Mouse (Mus musculus) liver, embryonic 16.5 days (tissue): ENCODE results near the gene Eng. TPM values are rescaled to one million over a fixed set of nuclear protein-coding genes. Genes with fewer than 3 reads are reported as not detected.

Source experiments
- ATAC-seq: fragments of 200-750 bp; cut with Nextera tagmentation; 2 replicates; pipeline ENCODE4 v1.8.0; 2017; ENCODE audit warnings: low read depth, mild to moderate bottlenecking, moderate number of reproducible peaks, moderate library complexity
- H3K27ac ChIP-seq: fragments of 300-500 bp; sonication (generic); 2 replicates; pipeline ENCODE4 v1.5.1; 2014; ENCODE audit warnings: mild to moderate bottlenecking, low read length
- H3K27me3 ChIP-seq: fragments of 300-500 bp; sonication (generic); 2 replicates; pipeline ENCODE4 v1.6.1; 2014; ENCODE audit warnings: low read depth, low read length, mixed read lengths; ENCODE audit not compliant: control insufficient read depth, insufficient read depth
- H3K36me3 ChIP-seq: fragments of 300-500 bp; sonication (generic); 2 replicates; pipeline ENCODE4 v1.6.1; 2014; ENCODE audit warnings: mild to moderate bottlenecking; ENCODE audit not compliant: control insufficient read depth, insufficient read depth
- H3K4me1 ChIP-seq: fragments of 300-500 bp; sonication (generic); 2 replicates; pipeline ENCODE4 v1.6.1; 2014; ENCODE audit warnings: low read depth, low read length, mixed read lengths; ENCODE audit not compliant: control insufficient read depth
- H3K4me2 ChIP-seq: fragments of 300-500 bp; sonication (generic); 2 replicates; pipeline ENCODE4 v1.6.1; 2014; ENCODE audit warnings: low read depth, low read length, mixed read lengths
- H3K4me3 ChIP-seq: fragments of 300-500 bp; sonication (generic); 2 replicates; pipeline ENCODE4 v1.5.1; 2014; ENCODE audit warnings: low read depth, mild to moderate bottlenecking, low read length
- H3K9ac ChIP-seq: fragments of 300-500 bp; sonication (generic); 2 replicates; pipeline ENCODE4 v1.6.1; 2014; ENCODE audit warnings: low read depth, low read length
- H3K9me3 ChIP-seq: fragments of 300-500 bp; sonication (generic); replicated peaks from 2 replicates; pipeline ENCODE4 v1.6.1; 2016; ENCODE audit warnings: low read length; ENCODE audit not compliant: control insufficient read depth
- WGBS: fragments of 180-500 bp; shearing (Covaris S2); extraction: QIAGEN DNeasy Blood & Tissue Kit; methylation state at CpG from one replicate; pipeline ENCODE4 v1.1.7; 2014; ENCODE audit not compliant: insufficient replicate concordance; 5-methylcytosine and 5-hydroxymethylcytosine counted together
- polyA plus RNA-seq: library from polyadenylated mRNA; unstranded; fragments of >200 nt; fragmentation: Nextera tagmentation; extraction: Ambion mirVana; gene quantifications from 2 replicates; pipeline ENCODE4 v1.2.1, GENCODE M21; 2015

The Eng gene
- polyA plus RNA-seq, 1 experiment from 2014 or later: 29.3 TPM

GRCm38 (mm10) chr2:32606161-32607142, 39.9 kb upstream of the Eng start:
- no peaks in the 10 kb centered on the region for H3K36me3 ChIP-seq
- ATAC-seq: peak; percentile 74
- peaks cover 60% of the 10 kb centered on the region for H3K4me1 ChIP-seq
- 10% methylated on average over 54 of the region's 55 CpGs for WGBS
- peak overlapping the region; percentile 76 for H3K9ac ChIP-seq
- no peaks in the 10 kb centered on the region for H3K27me3 ChIP-seq
- peak overlapping the region; percentile 78 for H3K4me3 ChIP-seq
- peak overlapping the region; percentile 97 for H3K4me2 ChIP-seq
- H3K9me3 ChIP-seq: no peaks in the 10 kb centered on the region
- peak overlapping the region; percentile 73 for H3K27ac ChIP-seq

DNA sequence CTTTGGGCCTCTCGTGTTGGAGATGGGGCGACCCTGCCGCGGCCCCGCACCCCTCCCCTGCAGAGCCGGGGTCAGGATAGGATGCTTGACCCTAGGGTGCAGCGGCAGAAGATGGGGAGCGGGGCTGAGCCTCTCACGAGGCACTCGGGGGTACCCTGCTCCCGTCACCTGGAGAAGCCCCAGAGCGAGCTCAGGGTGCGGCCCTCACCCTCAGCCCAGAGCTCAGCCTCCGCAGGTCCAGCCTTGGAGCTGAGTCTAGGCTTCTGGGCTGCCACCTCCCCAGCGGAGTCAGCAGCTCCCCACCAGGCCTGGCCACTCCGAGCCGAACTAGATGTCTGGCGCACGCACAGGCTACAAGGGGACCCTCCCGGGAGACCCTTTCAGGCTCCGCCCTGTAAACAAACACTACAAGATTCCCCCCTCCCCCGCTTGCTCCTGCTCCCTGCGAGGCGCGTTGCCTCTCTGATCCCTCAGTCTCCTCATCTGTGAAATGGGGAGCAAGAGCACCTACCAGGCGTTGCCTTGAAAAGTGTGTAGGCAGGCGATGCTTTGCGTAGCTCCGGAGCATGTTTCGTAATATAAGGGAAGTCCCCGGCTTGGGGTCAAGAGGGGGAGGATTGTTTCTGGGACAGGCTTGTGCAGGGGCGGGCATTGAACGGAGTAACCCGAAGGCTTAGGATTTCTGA, 39.0 kb upstream of the Eng start:
- Histone ChIP-seq H3K9ac (peak overlapping the region; percentile 76), H3K4me2 (peak overlapping the region; percentile 97), H3K4me1 (peaks cover 53% of the 10 kb centered on the region), H3K27ac (peak overlapping the region; percentile 73), H3K27me3 (no peaks in the 10 kb centered on the region), H3K4me3 (peak overlapping the region; percentile 78), H3K9me3 (no peaks in the 10 kb centered on the region), H3K36me3 (no peaks in the 10 kb centered on the region)
- peak; percentile 9; the same call in 1 of the 2 replicates for ATAC-seq
- WGBS: 0% methylated on average over 34 of the region's 34 CpGs

GRCm38 (mm10) chr2:32608141-32608777, 38.1 kb upstream of the Eng start:
- Histone ChIP-seq H3K9ac (peak overlapping the region; percentile 76), H3K9me3 (no peaks in the 10 kb centered on the region), H3K4me2 (peak overlapping the region; percentile 97), H3K27me3 (no peaks in the 10 kb centered on the region), H3K4me3 (peak overlapping the region; percentile 78), H3K36me3 (no peaks in the 10 kb centered on the region), H3K4me1 (peaks cover 50% of the 10 kb centered on the region), H3K27ac (peak overlapping the region; percentile 85)
- under 1% methylated on average over 25 of the region's 25 CpGs for whole genome bisulfite sequencing
- peak; percentile 78 for ATAC-seq

- ATAC-seq: peak; percentile 64
- 42% methylated on average over 18 of the region's 18 CpGs for WGBS
Measured at GRCm38 (mm10) chr2:32608778-32609435, 37.5 kb upstream of the Eng start.

DNA sequence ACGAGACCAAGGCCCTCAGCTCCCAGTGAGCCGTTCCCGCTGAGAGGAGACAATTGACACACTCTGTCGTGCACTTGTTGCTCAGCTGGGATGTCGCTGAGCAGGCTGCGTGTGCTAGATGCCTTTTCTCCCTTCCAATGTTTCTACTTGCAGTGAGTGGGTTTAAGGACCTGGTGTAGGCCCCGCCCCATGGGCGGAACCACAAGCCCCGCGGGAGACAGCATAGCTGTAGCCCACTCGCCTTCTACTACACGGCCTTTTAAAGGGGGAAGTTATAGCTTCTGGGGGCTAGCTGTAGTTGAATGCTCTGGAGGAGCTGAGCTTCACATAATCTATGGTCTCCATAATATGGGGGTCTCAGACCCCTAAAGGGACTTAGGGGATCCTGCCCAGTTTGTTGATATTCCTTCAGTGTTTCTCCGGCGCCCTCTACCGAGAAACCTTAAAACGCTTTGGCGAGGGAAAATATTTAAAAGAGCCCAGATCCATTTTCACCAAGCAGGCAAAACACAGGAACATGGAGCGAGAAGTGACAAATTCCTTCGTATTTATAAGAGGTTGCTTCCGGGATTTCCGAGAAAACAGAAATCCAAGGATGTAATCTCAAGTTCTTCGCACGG, 35.7 kb upstream of the Eng start:
- no peak for ATAC-seq
- WGBS: 15% methylated on average over 23 of the region's 23 CpGs
- Histone ChIP-seq H3K27ac (peak overlapping the region; percentile 38; the same call in 1 of the 2 replicates), H3K27me3 (no peaks in the 10 kb centered on the region), H3K4me2 (peak overlapping the region; percentile 97), H3K4me1 (peaks cover 50% of the 10 kb centered on the region), H3K9me3 (no peaks in the 10 kb centered on the region), H3K4me3 (peak overlapping the region; percentile 56), H3K36me3 (no peaks in the 10 kb centered on the region; the same call in 1 of the 2 replicates), H3K9ac (peak overlapping the region; percentile 51)

More at GRCm38 (mm10) chr2:32608778-32609435, 37.5 kb upstream of the Eng start:
- H3K4me2 ChIP-seq: peak overlapping the region; percentile 97
- peak overlapping the region; percentile 85 for H3K27ac ChIP-seq
- H3K4me3 ChIP-seq: peak overlapping the region; percentile 78
- peaks cover 50% of the 10 kb centered on the region for H3K4me1 ChIP-seq
- no peaks in the 10 kb centered on the region for H3K9me3 ChIP-seq
- no peaks in the 10 kb centered on the region for H3K27me3 ChIP-seq
- peak overlapping the region; percentile 76 for H3K9ac ChIP-seq
- no peaks in the 10 kb centered on the region for H3K36me3 ChIP-seq

DNA sequence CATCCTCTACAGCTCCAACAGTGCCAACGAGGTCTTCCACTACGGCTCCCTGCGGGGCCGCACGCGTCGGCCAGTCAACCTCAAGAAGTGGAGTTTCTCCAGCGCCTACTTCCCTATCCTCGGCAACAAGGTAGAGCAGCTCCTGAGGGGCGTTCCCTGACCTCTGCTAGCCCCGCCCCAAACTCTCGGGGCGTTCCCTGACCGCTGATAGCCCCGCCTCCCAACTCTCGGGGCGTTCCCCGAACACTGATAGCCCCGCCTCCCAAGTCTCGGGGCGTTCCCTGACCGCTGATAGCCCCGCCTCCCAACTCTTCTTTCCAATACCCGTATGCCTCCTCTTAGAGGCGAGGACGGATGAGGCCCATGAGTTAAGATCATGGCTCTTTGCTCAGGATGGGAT, 34.1 kb upstream of the Eng start:
- peaks cover 3% of the 10 kb centered on the region for H3K36me3 ChIP-seq
- H3K27me3 ChIP-seq: no peaks in the 10 kb centered on the region
- no peak for ATAC-seq
- WGBS: 77% methylated on average over 26 of the region's 26 CpGs
- H3K4me2 ChIP-seq: no peak overlapping the region
- no peak overlapping the region for H3K4me3 ChIP-seq
- peaks cover 43% of the 10 kb centered on the region for H3K4me1 ChIP-seq
- H3K27ac ChIP-seq: no peak overlapping the region
- H3K9me3 ChIP-seq: no peaks in the 10 kb centered on the region
- no peak overlapping the region for H3K9ac ChIP-seq

DNA sequence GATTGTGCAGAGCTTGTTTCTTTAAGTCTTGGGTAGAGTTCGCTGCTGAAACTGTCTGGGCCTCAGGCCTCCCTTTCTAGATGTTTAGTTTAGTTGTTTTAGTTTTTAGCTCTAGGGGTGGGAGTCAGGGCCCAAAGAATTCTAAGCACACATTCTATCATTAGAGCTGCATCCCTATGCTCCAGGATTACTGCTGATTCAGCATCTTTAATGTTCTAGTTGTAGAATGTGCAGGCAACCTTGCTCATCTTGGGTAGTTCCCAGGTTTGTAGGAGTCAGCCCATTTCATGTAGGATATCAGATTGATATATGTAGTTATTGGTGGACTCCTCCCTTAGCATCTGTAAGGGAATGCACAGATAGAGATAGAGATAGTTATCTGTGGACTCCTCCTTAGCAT, 29.3 kb upstream of the Eng start:
- Histone ChIP-seq H3K4me2 (no peak overlapping the region), H3K4me1 (peaks cover 16% of the 10 kb centered on the region), H3K36me3 (peaks cover 9% of the 10 kb centered on the region), H3K27ac (no peak overlapping the region), H3K9ac (no peak overlapping the region), H3K27me3 (no peaks in the 10 kb centered on the region), H3K4me3 (no peak overlapping the region), H3K9me3 (0 out of 2 replicates have a peak, but pooled peaks cover 2% of the 10 kb centered on the region)
- no peak for ATAC-seq
- WGBS: 80% methylated on average over 1 of the region's 1 CpGs

DNA sequence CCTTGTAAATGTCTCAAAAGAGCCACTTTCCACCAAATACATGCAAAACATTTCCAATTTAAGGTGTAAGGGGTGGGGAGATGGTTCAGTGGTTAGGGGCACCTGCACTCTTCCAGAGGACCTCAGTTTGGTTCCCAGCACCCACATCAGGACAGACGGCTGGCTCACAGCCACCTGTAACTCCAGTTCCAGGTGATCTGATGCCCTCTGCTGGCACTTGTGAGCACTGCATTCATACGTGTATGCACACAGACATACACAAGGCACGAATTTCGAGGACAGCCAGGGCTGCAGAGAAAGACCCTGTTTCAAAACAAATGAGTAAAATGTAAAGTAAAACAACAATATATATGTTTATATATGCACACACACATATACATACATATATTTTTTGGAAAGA, 28.8 kb upstream of the Eng start:
- Histone ChIP-seq H3K27me3 (no peaks in the 10 kb centered on the region), H3K4me2 (no peak overlapping the region), H3K27ac (no peak overlapping the region), H3K36me3 (peaks cover 9% of the 10 kb centered on the region), H3K9me3 (0 out of 2 replicates have a peak, but pooled peaks cover 2% of the 10 kb centered on the region), H3K4me1 (peaks cover 16% of the 10 kb centered on the region), H3K9ac (no peak overlapping the region), H3K4me3 (no peak overlapping the region)
- 79% methylated on average over 4 of the region's 4 CpGs for WGBS
- no peak for ATAC-seq
